Mouse (Mus musculus): ENCODE data around the gene Jsrp1. TPM values are rescaled to one million over a fixed set of nuclear protein-coding genes. Genes with fewer than 3 reads are reported as not detected.

The Jsrp1 gene
- total RNA-seq, 2 experiments from 2014 or later = not detected

GRCm38 (mm10) chr10:80773816-80774215 is 39.5 kb downstream of the Jsrp1 start:
- no peak for ATAC-seq (replicated peaks; ENCODE audit: low FRiP score, low TSS enrichment, poor library complexity, severe bottlenecking)

DNA sequence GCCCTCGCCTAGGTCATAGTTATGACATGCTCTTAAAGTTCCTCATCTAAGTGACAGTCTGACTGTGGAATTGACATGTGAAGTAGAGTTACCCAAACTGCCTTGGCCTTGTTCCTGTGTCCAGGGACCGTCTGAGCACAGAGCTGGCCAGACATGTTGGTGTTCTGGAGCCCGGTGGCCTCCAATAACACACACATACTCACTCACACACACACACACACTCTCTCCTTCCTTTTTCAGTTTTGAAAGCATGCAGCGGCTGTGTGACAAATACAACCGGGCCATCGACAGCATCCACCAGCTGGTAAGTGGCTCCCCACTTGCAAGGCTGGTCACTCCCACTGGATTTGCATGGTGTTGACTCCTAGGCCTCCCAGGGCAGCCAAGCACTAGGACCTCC is 44.9 kb downstream of the Jsrp1 start:
- no peak for ATAC-seq (replicated peaks; ENCODE audit: low FRiP score, low TSS enrichment, poor library complexity, severe bottlenecking)

DNA sequence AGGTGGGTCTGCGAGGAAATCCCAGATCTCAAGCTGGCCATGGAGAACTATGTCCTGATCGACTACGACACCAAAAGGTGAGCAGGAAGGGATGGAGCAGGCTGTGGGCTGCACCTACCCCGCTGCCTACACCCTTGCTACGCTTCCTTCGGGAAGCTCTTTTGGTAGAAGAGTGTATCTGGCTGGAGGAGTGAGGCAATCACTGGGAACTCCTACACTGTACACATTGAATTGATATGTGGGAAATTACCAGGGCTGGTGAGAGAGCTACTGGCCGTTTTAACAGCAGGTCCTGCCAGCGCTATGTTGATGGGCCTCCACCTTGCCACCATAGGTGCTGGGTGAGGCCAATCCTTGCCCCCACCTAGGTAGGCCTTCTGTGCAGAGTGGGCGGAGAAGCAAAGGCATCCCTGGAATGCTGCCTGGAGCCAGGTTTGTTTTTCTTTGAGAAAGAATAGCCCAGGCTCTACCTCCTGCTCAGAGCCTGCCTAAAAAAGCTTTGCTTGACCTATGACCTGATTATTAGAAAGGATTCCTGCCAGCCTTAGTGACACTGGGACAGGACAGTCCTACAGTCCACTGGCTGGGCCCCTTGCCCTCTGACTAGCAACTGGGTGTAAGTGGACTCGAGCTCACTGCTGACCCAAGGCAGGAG is 47.0 kb downstream of the Jsrp1 start:
- no peak for ATAC-seq (replicated peaks; ENCODE audit: low FRiP score, low TSS enrichment, poor library complexity, severe bottlenecking)

- ATAC-seq (replicated peaks; ENCODE audit: low FRiP score, low TSS enrichment, poor library complexity, severe bottlenecking) = no peak
Measured at GRCm38 (mm10) chr10:80765746-80766145, 47.6 kb downstream of the Jsrp1 start.

DNA sequence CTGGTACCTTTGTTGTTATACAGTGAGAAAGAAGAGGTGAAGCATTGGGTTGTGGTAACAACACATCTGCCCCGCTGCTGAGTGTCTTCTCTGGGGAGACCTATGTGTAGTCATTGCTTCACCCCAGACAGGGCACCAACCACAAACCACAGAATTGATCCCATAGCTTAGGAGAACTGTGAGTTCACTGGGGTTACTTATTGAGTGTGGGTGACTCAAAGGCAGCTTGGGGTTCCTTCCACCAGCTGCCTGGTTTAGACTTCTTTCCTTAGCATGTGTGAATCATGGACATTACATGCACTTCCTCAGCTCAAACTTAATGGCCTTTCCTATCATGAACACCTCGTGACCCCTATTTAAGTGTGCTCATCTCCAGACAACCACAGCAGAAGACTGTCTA is 49.8 kb downstream of the Jsrp1 start:
- no peak for ATAC-seq (replicated peaks; ENCODE audit: low FRiP score, low TSS enrichment, poor library complexity, severe bottlenecking)

DNA sequence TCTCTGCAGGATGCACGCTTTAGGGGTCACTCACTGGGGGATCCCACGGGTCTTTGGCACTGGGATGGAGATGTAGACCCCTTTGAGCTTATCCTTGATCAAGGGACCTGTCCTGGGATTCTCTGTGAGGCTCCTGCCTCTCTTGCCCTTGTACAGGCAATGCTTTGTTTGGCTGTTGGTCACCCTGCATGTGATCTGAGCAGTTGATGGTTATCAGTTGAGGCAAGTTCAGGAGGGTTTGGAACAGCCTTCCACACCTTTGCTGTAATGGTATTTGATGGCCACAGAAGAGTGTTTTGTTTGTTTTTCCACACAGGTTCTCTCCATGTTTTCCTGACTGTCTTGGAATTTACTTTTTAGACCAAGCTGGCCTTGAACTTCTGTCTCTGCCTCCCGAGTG is 51.5 kb downstream of the Jsrp1 start:
- ATAC-seq (replicated peaks; ENCODE audit: low FRiP score, low TSS enrichment, poor library complexity, severe bottlenecking) = no peak

DNA sequence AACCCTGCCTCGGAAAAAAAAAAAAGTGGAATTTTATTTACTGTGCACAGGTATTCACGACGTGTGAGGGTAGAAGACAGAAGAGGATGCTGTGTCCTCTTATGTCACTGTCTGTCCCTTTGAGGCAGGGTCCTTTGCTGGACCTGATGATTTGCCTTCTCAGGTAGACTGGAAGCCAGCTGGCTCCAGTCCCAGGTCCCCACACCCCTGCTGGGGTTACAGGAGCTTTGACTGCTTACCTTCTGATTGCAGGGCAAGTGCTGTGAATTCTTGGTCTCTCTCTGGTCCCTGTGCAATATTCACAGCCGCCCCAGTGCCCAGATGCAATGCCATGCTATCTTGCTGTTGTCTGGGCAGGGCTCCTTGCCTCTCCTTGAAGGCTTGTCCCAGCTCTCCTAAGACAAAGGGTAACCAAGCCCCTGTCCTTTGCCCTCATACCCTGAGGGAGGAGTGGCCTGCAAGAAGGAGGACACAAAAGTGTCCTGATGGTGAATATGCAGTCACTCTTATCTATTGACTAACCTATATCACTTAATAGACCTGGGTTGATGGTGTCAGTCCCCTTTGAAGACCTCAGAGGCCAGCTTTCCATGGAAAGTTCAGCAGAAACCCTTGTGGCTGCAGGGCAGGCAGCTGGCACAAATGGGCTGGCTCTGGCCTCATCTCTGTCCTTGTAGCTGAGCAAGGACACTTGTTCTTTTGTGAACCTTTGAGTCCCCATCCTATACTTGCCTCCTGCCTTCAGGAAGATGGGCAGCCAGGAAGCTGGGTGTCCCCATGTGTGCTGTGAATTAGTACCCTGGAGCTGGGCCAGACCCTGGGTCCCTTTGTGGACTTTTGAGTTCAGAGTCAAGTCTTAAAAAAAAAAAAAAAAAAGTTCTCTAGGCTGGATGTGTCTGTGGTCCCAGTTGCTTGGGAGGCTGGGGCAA is 52.4 kb downstream of the Jsrp1 start:
- ATAC-seq (replicated peaks; ENCODE audit: low FRiP score, low TSS enrichment, poor library complexity, severe bottlenecking) = no peak

GRCm38 (mm10) chr10:80758651-80759050 is 54.6 kb downstream of the Jsrp1 start:
- ATAC-seq (replicated peaks; ENCODE audit: low FRiP score, low TSS enrichment, poor library complexity, severe bottlenecking) = no peak

Other genes with a start within 250 kb of the Jsrp1 start
- gene Klf16, start 236.2 kb downstream of the Jsrp1 start, total RNA-seq (2014; fragmentation: Nextera tagmentation) = 21.0 and 24.9 TPM in 2 replicates
- gene Klf16, start 236.2 kb downstream of the Jsrp1 start, total RNA-seq (2017) = 7.2 and 14.6 TPM in 2 replicates
- 55.0 and 63.1 TPM in 2 replicates for gene Abhd17a, start 223.2 kb downstream of the Jsrp1 start, total RNA-seq (2014; fragmentation: Nextera tagmentation)
- 13.7 and 19.4 TPM in 2 replicates for gene Abhd17a, start 223.2 kb downstream of the Jsrp1 start, total RNA-seq (2017)
- 56.1 and 71.8 TPM in 2 replicates for gene Scamp4, start 210.6 kb downstream of the Jsrp1 start, total RNA-seq (2014; fragmentation: Nextera tagmentation)
- gene Scamp4, start 210.6 kb downstream of the Jsrp1 start, total RNA-seq (2017) = 12.7 and 23.3 TPM in 2 replicates
- gene Adat3, start 210.6 kb downstream of the Jsrp1 start, total RNA-seq (2014; fragmentation: Nextera tagmentation) = 2.7 and 9.1 TPM in 2 replicates
- 11.0 TPM in 1 of 2 replicates, not detected in the other for gene Adat3, start 210.6 kb downstream of the Jsrp1 start, total RNA-seq (2017)
- 0.68 and 1.6 TPM in 2 replicates for gene Gm49322, start 207.5 kb downstream of the Jsrp1 start, total RNA-seq (2014; fragmentation: Nextera tagmentation)
- 0.08 and 0.42 TPM in 2 replicates for gene Gm49322, start 207.5 kb downstream of the Jsrp1 start, total RNA-seq (2017)
- gene Csnk1g2, start 190.7 kb downstream of the Jsrp1 start, total RNA-seq (2014; fragmentation: Nextera tagmentation) = 70.2 and 93.3 TPM in 2 replicates
- 117 and 120 TPM in 2 replicates for gene Csnk1g2, start 190.7 kb downstream of the Jsrp1 start, total RNA-seq (2017)
- 27.4 and 32.0 TPM in 2 replicates for gene Btbd2, start 156.4 kb downstream of the Jsrp1 start, total RNA-seq (2014; fragmentation: Nextera tagmentation)
- 11.8 and 14.8 TPM in 2 replicates for gene Btbd2, start 156.4 kb downstream of the Jsrp1 start, total RNA-seq (2017)
- 149 and 158 TPM in 2 replicates for gene Mknk2, start 135.4 kb downstream of the Jsrp1 start, total RNA-seq (2014; fragmentation: Nextera tagmentation)
- 78.4 and 117 TPM in 2 replicates for gene Mknk2, start 135.4 kb downstream of the Jsrp1 start, total RNA-seq (2017)
- gene Mob3a, start 111.5 kb downstream of the Jsrp1 start, total RNA-seq (2014; fragmentation: Nextera tagmentation) = 22.8 and 29.1 TPM in 2 replicates
- gene Mob3a, start 111.5 kb downstream of the Jsrp1 start, total RNA-seq (2017) = 30.5 and 38.6 TPM in 2 replicates
- 22.8 and 26.4 TPM in 2 replicates for gene Izumo4, start 111.3 kb downstream of the Jsrp1 start, total RNA-seq (2014; fragmentation: Nextera tagmentation)
- gene Izumo4, start 111.3 kb downstream of the Jsrp1 start, total RNA-seq (2017) = 3.0 and 4.5 TPM in 2 replicates
- 54.1 and 79.5 TPM in 2 replicates for gene Ap3d1, start 71.2 kb downstream of the Jsrp1 start, total RNA-seq (2014; fragmentation: Nextera tagmentation)
- 36.6 and 37.8 TPM in 2 replicates for gene Ap3d1, start 71.2 kb downstream of the Jsrp1 start, total RNA-seq (2017)
- 67.0 and 83.2 TPM in 2 replicates for gene Dot1l, start 58.3 kb downstream of the Jsrp1 start, total RNA-seq (2014; fragmentation: Nextera tagmentation)
- gene Dot1l, start 58.3 kb downstream of the Jsrp1 start, total RNA-seq (2017) = 9.9 and 14.0 TPM in 2 replicates
- 97.7 and 118 TPM in 2 replicates for gene Sf3a2, start 15.3 kb downstream of the Jsrp1 start, total RNA-seq (2014; fragmentation: Nextera tagmentation)
- 24.1 and 27.1 TPM in 2 replicates for gene Sf3a2, start 15.3 kb downstream of the Jsrp1 start, total RNA-seq (2017)
- 114 and 155 TPM in 2 replicates for gene Plekhj1, start 14.9 kb downstream of the Jsrp1 start, total RNA-seq (2014; fragmentation: Nextera tagmentation)
- 41.1 and 51.5 TPM in 2 replicates for gene Plekhj1, start 14.9 kb downstream of the Jsrp1 start, total RNA-seq (2017)
- gene Amh, start 8.3 kb downstream of the Jsrp1 start, total RNA-seq (2014; fragmentation: Nextera tagmentation) = 0.59 TPM in 1 of 2 replicates, not detected in the other
- gene Amh, start 8.3 kb downstream of the Jsrp1 start, total RNA-seq (2017) = not detected in 2 replicates
- gene Oaz1, start 13.2 kb upstream of the Jsrp1 start, total RNA-seq (2014; fragmentation: Nextera tagmentation) = 1,436 and 1,526 TPM in 2 replicates
- 220 and 353 TPM in 2 replicates for gene Oaz1, start 13.2 kb upstream of the Jsrp1 start, total RNA-seq (2017)
- 1.6 TPM in 1 of 2 replicates, not detected in the other for gene Lingo3, start 30.5 kb upstream of the Jsrp1 start, total RNA-seq (2014; fragmentation: Nextera tagmentation)
- not detected in 2 replicates for gene Lingo3, start 30.5 kb upstream of the Jsrp1 start, total RNA-seq (2017)
- 291 and 326 TPM in 2 replicates for gene Lsm7, start 41.7 kb upstream of the Jsrp1 start, total RNA-seq (2014; fragmentation: Nextera tagmentation)
- 401 and 445 TPM in 2 replicates for gene Lsm7, start 41.7 kb upstream of the Jsrp1 start, total RNA-seq (2017)
- gene Sppl2b, start 41.8 kb upstream of the Jsrp1 start, total RNA-seq (2014; fragmentation: Nextera tagmentation) = 116 and 117 TPM in 2 replicates
- gene Sppl2b, start 41.8 kb upstream of the Jsrp1 start, total RNA-seq (2017) = 45.6 and 65.4 TPM in 2 replicates
- gene Tmprss9, start 58.4 kb upstream of the Jsrp1 start, total RNA-seq (2014; fragmentation: Nextera tagmentation) = 0.22 TPM in 1 of 2 replicates, not detected in the other
- gene Tmprss9, start 58.4 kb upstream of the Jsrp1 start, total RNA-seq (2017) = not detected in 2 replicates
- gene Timm13, start 87.5 kb upstream of the Jsrp1 start, total RNA-seq (2014; fragmentation: Nextera tagmentation) = 206 and 233 TPM in 2 replicates
- 27.7 and 49.2 TPM in 2 replicates for gene Timm13, start 87.5 kb upstream of the Jsrp1 start, total RNA-seq (2017)
- 14.9 and 24.4 TPM in 2 replicates for gene Lmnb2, start 104.7 kb upstream of the Jsrp1 start, total RNA-seq (2014; fragmentation: Nextera tagmentation)
- gene Lmnb2, start 104.7 kb upstream of the Jsrp1 start, total RNA-seq (2017) = 24.0 and 29.0 TPM in 2 replicates
- gene Gadd45b, start 116.6 kb upstream of the Jsrp1 start, total RNA-seq (2014; fragmentation: Nextera tagmentation) = not detected in 2 replicates
- gene Gadd45b, start 116.6 kb upstream of the Jsrp1 start, total RNA-seq (2017) = 7.5 and 8.7 TPM in 2 replicates
- gene Gng7, start 201.4 kb upstream of the Jsrp1 start, total RNA-seq (2014; fragmentation: Nextera tagmentation) = 1.5 and 3.6 TPM in 2 replicates
- 0.14 and 0.46 TPM in 2 replicates for gene Gng7, start 201.4 kb upstream of the Jsrp1 start, total RNA-seq (2017)
- not detected in 2 replicates for gene Diras1, start 212.2 kb upstream of the Jsrp1 start, total RNA-seq (2014; fragmentation: Nextera tagmentation)
- gene Diras1, start 212.2 kb upstream of the Jsrp1 start, total RNA-seq (2017) = not detected in 2 replicates
- gene Slc39a3, start 223.9 kb upstream of the Jsrp1 start, total RNA-seq (2014; fragmentation: Nextera tagmentation) = 7.0 TPM in 2 replicates
- gene Slc39a3, start 223.9 kb upstream of the Jsrp1 start, total RNA-seq (2017) = 3.4 and 7.2 TPM in 2 replicates
- gene Sgta, start 246.7 kb upstream of the Jsrp1 start, total RNA-seq (2014; fragmentation: Nextera tagmentation) = 59.4 and 61.4 TPM in 2 replicates
- gene Sgta, start 246.7 kb upstream of the Jsrp1 start, total RNA-seq (2017) = 34.2 and 41.6 TPM in 2 replicates